Mouse (Mus musculus) left cerebral cortex, adult 18-20 months (tissue): ENCODE data around the gene Dclk3. TPM values are rescaled to one million over a fixed set of nuclear protein-coding genes. Genes with fewer than 3 reads are reported as not detected.

ENCODE experiments used
- total RNA-seq, 2 experiments: library from RNA; stranded (reverse); gene quantifications; 2 replicates each; pipeline ENCODE4 v1.2.3; 2021

The Dclk3 gene
- total RNA-seq, 2 experiments from 2014 or later, result 44.6 to 53.7 TPM

Other genes starting within 250 kb of the Dclk3 start
- 10 to 100 TPM; 17.1 to 17.3 TPM for gene Mlh1, start 167.3 kb upstream of the Dclk3 start, total RNA-seq
- gene Epm2aip1, start 167.2 kb upstream of the Dclk3 start, total RNA-seq, result 10 to 100 TPM; 87.2 to 87.9 TPM
- gene Trank1, start 127.3 kb upstream of the Dclk3 start, total RNA-seq, result 100 to 1,000 TPM; 277 to 278 TPM